Mouse (Mus musculus): ENCODE data around the gene Akap8l. TPM values are rescaled to one million over a fixed set of nuclear protein-coding genes. Genes with fewer than 3 reads are reported as not detected.

Akap8l gene
- total RNA-seq, 1 experiment = 63.6 TPM

- in situ Hi-C loops (cut with MboI; ENCODE audit: low sequenced_read_pairs in 2 of 2, unreplicated experiment in 2 of 2) = no loop called here
- no peaks in the 10 kb centered on the region for H3K36me3 ChIP-seq (ENCODE audit: control insufficient read depth, insufficient read depth, low read length, poor library complexity, severe bottlenecking)
- no peak for DNase-seq (ENCODE audit: low read depth, low spot score)
These were observed 32.2 kb upstream of the Akap8l start for GRCm38 (mm10) chr17:32382576-32382975.

GRCm38 (mm10) chr17:32378786-32379185 lies 28.4 kb upstream of the Akap8l start:
- Histone ChIP-seq H3K9me3 (ENCODE audit: control insufficient read depth, insufficient read depth, low read depth, low read length) (no peaks in the 10 kb centered on the region), H3K4me1 (ENCODE audit: control insufficient read depth in 2 of 2, insufficient read depth in 2 of 2, low read length in 2 of 2, poor library complexity in 1 of 2) (no peaks in the 10 kb centered on the region), H3K9ac (ENCODE audit: insufficient read depth, low read depth, low read length, poor library complexity, severe bottlenecking) (no peak overlapping the region), H3K4me3 (ENCODE audit: insufficient read depth in 1 of 2, low read depth in 1 of 2, low read length in 2 of 2, poor library complexity in 1 of 2, severe bottlenecking in 1 of 2) (no peak overlapping the region), H3K27ac (ENCODE audit: insufficient read depth, low read depth, low read length, poor library complexity, severe bottlenecking) (no peak overlapping the region), H3K36me3 (ENCODE audit: control insufficient read depth, insufficient read depth, low read length, poor library complexity, severe bottlenecking) (no peaks in the 10 kb centered on the region)
- TF ChIP-seq MAFK (IDR thresholded peaks at IDR 0.05; ENCODE audit: insufficient read depth, low read depth, low read length) (no peak), HCFC1 (IDR thresholded peaks at IDR 0.05; ENCODE audit: borderline replicate concordance, insufficient read depth, low read length) (no peak), ZNF384 (IDR thresholded peaks at IDR 0.05; ENCODE audit: low read depth, low read length) (no peak), CHD2 (IDR thresholded peaks at IDR 0.05; ENCODE audit: low read depth, low read length) (no peak), ZC3H11A (IDR thresholded peaks at IDR 0.05; ENCODE audit: borderline replicate concordance, low read depth, low read length) (no peak)
- in situ Hi-C loops (cut with MboI; ENCODE audit: low sequenced_read_pairs in 2 of 2, unreplicated experiment in 2 of 2) = no loop called here
- DNase-seq (ENCODE audit: low read depth, low spot score) = no peak

More at GRCm38 (mm10) chr17:32382576-32382975, 32.2 kb upstream of the Akap8l start:
- no peak for TF ChIP-seq ZC3H11A (IDR thresholded peaks at IDR 0.05; ENCODE audit: borderline replicate concordance, low read depth, low read length)
- H3K27ac ChIP-seq (ENCODE audit: insufficient read depth, low read depth, low read length, poor library complexity, severe bottlenecking) = no peak overlapping the region
- no peaks in the 10 kb centered on the region for H3K9me3 ChIP-seq (ENCODE audit: control insufficient read depth, insufficient read depth, low read depth, low read length)
- H3K4me3 ChIP-seq (ENCODE audit: insufficient read depth in 1 of 2, low read depth in 1 of 2, low read length in 2 of 2, poor library complexity in 1 of 2, severe bottlenecking in 1 of 2) = no peak overlapping the region
- no peaks in the 10 kb centered on the region; a peak in 1 of 4 replicates for H3K4me1 ChIP-seq (ENCODE audit: control insufficient read depth in 2 of 2, insufficient read depth in 2 of 2, low read length in 2 of 2, poor library complexity in 1 of 2)
- no peak overlapping the region for H3K9ac ChIP-seq (ENCODE audit: insufficient read depth, low read depth, low read length, poor library complexity, severe bottlenecking)

- no peaks in the 10 kb centered on the region for H3K36me3 ChIP-seq (ENCODE audit: control insufficient read depth, insufficient read depth, low read length, poor library complexity, severe bottlenecking)
- H3K4me1 ChIP-seq (ENCODE audit: control insufficient read depth in 2 of 2, insufficient read depth in 2 of 2, low read length in 2 of 2, poor library complexity in 1 of 2) = no peaks in the 10 kb centered on the region
- TF ChIP-seq MAFK (IDR thresholded peaks at IDR 0.05; ENCODE audit: insufficient read depth, low read depth, low read length) (no peak), CHD2 (IDR thresholded peaks at IDR 0.05; ENCODE audit: low read depth, low read length) (no peak), HCFC1 (IDR thresholded peaks at IDR 0.05; ENCODE audit: borderline replicate concordance, insufficient read depth, low read length) (no peak), ZC3H11A (IDR thresholded peaks at IDR 0.05; ENCODE audit: borderline replicate concordance, low read depth, low read length) (no peak), ZNF384 (IDR thresholded peaks at IDR 0.05; ENCODE audit: low read depth, low read length) (no peak)
- H3K27ac ChIP-seq (ENCODE audit: insufficient read depth, low read depth, low read length, poor library complexity, severe bottlenecking) = no peak overlapping the region
- H3K4me3 ChIP-seq (ENCODE audit: insufficient read depth in 1 of 2, low read depth in 1 of 2, low read length in 2 of 2, poor library complexity in 1 of 2, severe bottlenecking in 1 of 2) = no peak overlapping the region
- in situ Hi-C loops (cut with MboI; ENCODE audit: low sequenced_read_pairs in 2 of 2, unreplicated experiment in 2 of 2) = no loop called here
- DNase-seq (ENCODE audit: low read depth, low spot score) = no peak
- no peaks in the 10 kb centered on the region for H3K9me3 ChIP-seq (ENCODE audit: control insufficient read depth, insufficient read depth, low read depth, low read length)
- no peak overlapping the region for H3K9ac ChIP-seq (ENCODE audit: insufficient read depth, low read depth, low read length, poor library complexity, severe bottlenecking)
These were observed 26.7 kb upstream of the Akap8l start for GRCm38 (mm10) chr17:32377137-32377536.

GRCm38 (mm10) chr17:32376475-32376874 lies 26.1 kb upstream of the Akap8l start:
- no peaks in the 10 kb centered on the region for H3K4me1 ChIP-seq (ENCODE audit: control insufficient read depth in 2 of 2, insufficient read depth in 2 of 2, low read length in 2 of 2, poor library complexity in 1 of 2)
- in situ Hi-C loops (cut with MboI; ENCODE audit: low sequenced_read_pairs in 2 of 2, unreplicated experiment in 2 of 2) = no loop called here
- TF ChIP-seq MAFK (IDR thresholded peaks at IDR 0.05; ENCODE audit: insufficient read depth, low read depth, low read length) (no peak), CHD2 (IDR thresholded peaks at IDR 0.05; ENCODE audit: low read depth, low read length) (no peak), ZC3H11A (IDR thresholded peaks at IDR 0.05; ENCODE audit: borderline replicate concordance, low read depth, low read length) (no peak), HCFC1 (IDR thresholded peaks at IDR 0.05; ENCODE audit: borderline replicate concordance, insufficient read depth, low read length) (no peak), ZNF384 (IDR thresholded peaks at IDR 0.05; ENCODE audit: low read depth, low read length) (no peak)
- H3K9me3 ChIP-seq (ENCODE audit: control insufficient read depth, insufficient read depth, low read depth, low read length) = no peaks in the 10 kb centered on the region
- no peak overlapping the region for H3K9ac ChIP-seq (ENCODE audit: insufficient read depth, low read depth, low read length, poor library complexity, severe bottlenecking)
- no peak overlapping the region for H3K4me3 ChIP-seq (ENCODE audit: insufficient read depth in 1 of 2, low read depth in 1 of 2, low read length in 2 of 2, poor library complexity in 1 of 2, severe bottlenecking in 1 of 2)
- no peak for DNase-seq (ENCODE audit: low read depth, low spot score)
- H3K36me3 ChIP-seq (ENCODE audit: control insufficient read depth, insufficient read depth, low read length, poor library complexity, severe bottlenecking) = no peaks in the 10 kb centered on the region
- H3K27ac ChIP-seq (ENCODE audit: insufficient read depth, low read depth, low read length, poor library complexity, severe bottlenecking) = no peak overlapping the region

- DNase-seq (ENCODE audit: low read depth, low spot score) = no peak
- peaks cover 2 to 5% of the 10 kb centered on the region in 2 experiments; a peak in 3 of 4 replicates for H3K4me1 ChIP-seq (ENCODE audit: control insufficient read depth in 2 of 2, insufficient read depth in 2 of 2, low read length in 2 of 2, poor library complexity in 1 of 2)
- no peak overlapping the region for H3K4me3 ChIP-seq (ENCODE audit: insufficient read depth in 1 of 2, low read depth in 1 of 2, low read length in 2 of 2, poor library complexity in 1 of 2, severe bottlenecking in 1 of 2)
These were observed 18.7 kb upstream of the Akap8l start for GRCm38 (mm10) chr17:32368991-32369578.

More at GRCm38 (mm10) chr17:32368991-32369578, 18.7 kb upstream of the Akap8l start:
- TF ChIP-seq CHD2 (IDR thresholded peaks at IDR 0.05; ENCODE audit: low read depth, low read length) (no peak), ZC3H11A (IDR thresholded peaks at IDR 0.05; ENCODE audit: borderline replicate concordance, low read depth, low read length) (no peak), ZNF384 (IDR thresholded peaks at IDR 0.05; ENCODE audit: low read depth, low read length) (no peak), HCFC1 (IDR thresholded peaks at IDR 0.05; ENCODE audit: borderline replicate concordance, insufficient read depth, low read length) (no peak), MAFK (IDR thresholded peaks at IDR 0.05; ENCODE audit: insufficient read depth, low read depth, low read length) (no peak)
- Histone ChIP-seq H3K36me3 (ENCODE audit: control insufficient read depth, insufficient read depth, low read length, poor library complexity, severe bottlenecking) (no peaks in the 10 kb centered on the region), H3K27ac (ENCODE audit: insufficient read depth, low read depth, low read length, poor library complexity, severe bottlenecking) (no peak overlapping the region), H3K9me3 (ENCODE audit: control insufficient read depth, insufficient read depth, low read depth, low read length) (no peaks in the 10 kb centered on the region), H3K9ac (ENCODE audit: insufficient read depth, low read depth, low read length, poor library complexity, severe bottlenecking) (no peak overlapping the region)
- in situ Hi-C loops (cut with MboI; ENCODE audit: low sequenced_read_pairs in 2 of 2, unreplicated experiment in 2 of 2) = no loop called here
